24 mouse cellular contexts compared by ENCODE assay signal in genomic region chr6:136425956-136426355, GRCm38 (mm10). TPM values are rescaled to one million over a fixed set of nuclear protein-coding genes. Genes with fewer than 3 reads are reported as not detected.
"Had no signal": no experiment of that assay in that cellular context is flagged by ENCODE, and none has a peak within 500 bp of the region (broad histone marks: within the 10 kb centered on the region; RNA-seq: fewer than 3 reads in every experiment).

No protein-coding gene starts in this region.

- H3K27ac ChIP-seq: limb, embryonic 12.5 days; limb, embryonic 15.5 days; liver, embryonic 14.5 days; macrophage; midbrain, embryonic 12.5 days had no signal

- H3K36me3 ChIP-seq: limb, embryonic 12.5 days; limb, embryonic 15.5 days; midbrain, embryonic 12.5 days had no signal

- H3K4me1 ChIP-seq: limb, embryonic 12.5 days; midbrain, embryonic 12.5 days had no signal

- H3K4me2 ChIP-seq: limb, embryonic 12.5 days; limb, embryonic 15.5 days; liver, embryonic 11.5 days; lung, embryonic 14.5 days; midbrain, embryonic 12.5 days had no signal

- H3K4me3 ChIP-seq: limb, embryonic 12.5 days; limb, embryonic 15.5 days; midbrain, embryonic 12.5 days had no signal

- ATAC-seq: liver, postnatal 0 days; lung, postnatal 0 days had no signal

- H3K9me3 ChIP-seq: limb, embryonic 12.5 days; limb, embryonic 15.5 days; midbrain, embryonic 12.5 days had no signal

- DNase-seq: kidney, adult 18-20 months; kidney, adult 9 months; kidney, postnatal 14 days; kidney, postnatal 4 days; left cerebral cortex, postnatal 4 days; liver, postnatal 0 days; lung, embryonic 14.5 days; thymus, postnatal 25 days had no signal

- H3K9ac ChIP-seq: limb, embryonic 12.5 days; limb, embryonic 15.5 days; liver, embryonic 14.5 days; liver, postnatal 0 days; lung, embryonic 14.5 days; midbrain, embryonic 12.5 days had no signal

- H3K27me3 ChIP-seq: limb, embryonic 12.5 days; limb, embryonic 15.5 days; midbrain, embryonic 12.5 days had no signal

RNA-seq across cellular contexts. Expression of gene E330021D16Rik, which starts 10.6 kb away (rescaled TPM):
- total RNA-seq: layer of hippocampus, adult 18-20 months; layer of hippocampus, postnatal 14 days; left cerebral cortex, adult 8-10 months; left cerebral cortex, postnatal 14 days; left cerebral cortex, postnatal 4 days; megakaryocyte, adult 5-6 weeks; midbrain, postnatal 0 days had no signal
- polyA plus RNA-seq: limb, embryonic 12.5 days; limb, embryonic 15.5 days; liver, embryonic 11.5 days; lung, embryonic 14.5 days; macrophage; midbrain, embryonic 12.5 days; midbrain, postnatal 0 days; neural tube, embryonic 11.5 days; neural tube, embryonic 14.5 days; small intestine, adult 2 months had no signal
